Mouse (Mus musculus) lung, adult 18-20 months (tissue): ENCODE results near the gene Plp1.

ENCODE experiments used
- DNase-seq, 2 experiments: peaks; one replicate each; pipeline ENCODE4 v3.0.0; 2022; ENCODE audit warnings: mixed read lengths in 2 of 2

The Plp1 gene

GRCm38 (mm10) chrX:136822371-136822770 is at the start of gene Plp1:
Gene Plp1, plus strand, starts transcription at chrX:136822671.
- no peak for DNase-seq

DNA sequence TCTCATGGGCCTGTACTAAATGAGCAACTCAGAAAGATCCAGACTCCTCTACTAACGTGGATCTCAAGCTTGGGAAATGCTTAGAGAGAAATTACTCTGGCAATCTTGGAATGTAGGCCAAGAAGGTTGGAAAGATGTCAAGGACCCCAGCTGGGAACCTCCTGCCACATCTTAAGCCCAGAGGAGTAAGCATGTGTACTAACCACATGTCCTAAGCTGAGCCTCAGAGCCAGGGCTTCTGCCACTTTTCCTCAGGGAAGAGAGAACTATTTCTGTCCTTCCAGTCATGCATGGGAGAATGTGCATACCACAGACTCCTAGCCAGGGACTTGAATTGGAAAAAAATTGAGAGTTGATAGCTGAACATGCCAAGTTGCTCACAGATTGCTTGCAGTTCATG is 49.4 kb upstream of the Plp1 start:
- peak in 1 of 2 experiments; percentile 9 for DNase-seq

DNA sequence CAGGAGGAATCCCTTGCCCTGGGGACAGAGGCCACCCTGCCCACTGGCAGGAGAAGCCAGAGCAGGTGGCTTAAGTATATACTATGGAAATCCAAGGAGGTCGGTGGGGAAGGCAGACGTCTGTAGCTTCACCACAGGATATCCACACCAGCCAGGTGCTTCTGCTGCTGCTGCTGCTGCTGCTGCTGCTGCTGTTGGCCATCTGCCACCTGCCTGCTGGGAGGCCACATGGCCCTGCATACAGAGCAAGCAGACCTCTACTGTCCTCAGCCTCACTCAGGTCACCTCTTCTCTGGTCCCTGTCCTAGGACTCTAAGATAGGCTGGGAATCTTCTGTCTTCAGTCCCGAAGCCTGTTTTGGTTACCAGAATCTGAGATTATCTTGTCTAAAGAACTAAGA is 44.4 kb upstream of the Plp1 start:
- no peak for DNase-seq

- no peak for DNase-seq
Observed at GRCm38 (mm10) chrX:136779262-136779661, 43.2 kb upstream of the Plp1 start.

DNA sequence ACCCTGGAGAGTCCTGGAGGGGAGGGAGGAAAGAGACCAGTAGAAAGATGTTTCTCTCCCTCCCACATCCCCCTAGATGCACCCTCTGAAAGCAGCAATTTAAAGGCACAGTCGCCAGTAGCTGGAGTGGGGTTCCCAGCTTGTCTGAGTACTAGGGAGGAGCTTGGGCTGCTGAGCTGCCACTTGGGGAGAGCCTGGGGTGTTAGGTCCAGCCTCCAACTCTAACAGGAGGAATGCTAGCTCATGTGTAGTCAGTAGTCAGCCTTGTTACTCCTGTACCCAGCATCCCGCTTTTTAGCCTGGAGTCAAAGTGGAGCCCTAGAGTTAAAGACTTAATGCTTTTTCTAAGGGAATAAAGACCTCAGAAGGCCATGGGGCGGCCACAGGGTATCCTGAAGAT is 42.4 kb upstream of the Plp1 start, which contains the start of gene Glra4:
Glra4 (minus strand) TSS at position 101 of the 400 bp plus-strand sequence.
- DNase-seq = no peak

DNA sequence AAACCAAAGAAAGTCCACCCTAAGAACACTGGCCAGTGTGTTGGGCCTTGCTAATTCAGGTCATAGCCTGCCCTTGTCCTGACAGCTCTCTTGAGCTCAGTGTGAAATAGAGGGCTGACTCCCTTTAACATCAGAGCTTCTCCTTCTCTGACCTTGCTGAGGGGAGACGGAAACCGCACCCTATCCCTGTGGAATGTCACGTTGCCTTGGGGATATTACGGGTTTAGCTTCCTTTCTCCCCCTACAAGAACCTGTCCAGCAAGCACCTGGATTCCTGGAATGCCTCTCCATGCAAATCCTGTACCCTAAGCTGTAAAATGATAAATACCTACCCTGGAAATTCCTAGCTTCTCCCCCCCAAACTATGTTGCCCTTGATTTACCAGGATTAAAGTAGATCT is 33.0 kb upstream of the Plp1 start:
- peak in 1 of 2 experiments; percentile 1 for DNase-seq

DNA sequence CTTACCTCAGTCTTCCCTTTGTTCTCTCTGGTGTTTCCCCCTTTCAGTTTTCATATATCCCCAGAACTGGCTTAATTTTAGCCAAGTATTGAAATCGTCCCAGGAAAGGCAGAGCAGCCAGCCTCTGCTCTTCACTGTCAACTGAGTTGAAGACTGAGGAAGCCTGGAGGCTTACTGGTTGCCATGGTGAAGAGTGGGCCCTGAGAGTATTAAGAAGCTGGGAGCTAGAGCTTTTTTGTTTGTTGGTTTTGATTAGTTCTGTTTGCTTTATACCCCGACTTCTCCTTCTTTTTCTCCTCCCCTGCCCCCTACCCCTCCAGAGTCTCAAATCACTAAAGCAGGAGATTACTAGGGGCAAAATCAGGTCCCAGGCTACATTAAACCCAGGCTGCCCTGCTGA is 25.2 kb upstream of the Plp1 start:
- DNase-seq = no peak

GRCm38 (mm10) chrX:136819752-136820151 is 2.7 kb upstream of the Plp1 start:
- peak; percentile 2 to 12 for DNase-seq

DNA sequence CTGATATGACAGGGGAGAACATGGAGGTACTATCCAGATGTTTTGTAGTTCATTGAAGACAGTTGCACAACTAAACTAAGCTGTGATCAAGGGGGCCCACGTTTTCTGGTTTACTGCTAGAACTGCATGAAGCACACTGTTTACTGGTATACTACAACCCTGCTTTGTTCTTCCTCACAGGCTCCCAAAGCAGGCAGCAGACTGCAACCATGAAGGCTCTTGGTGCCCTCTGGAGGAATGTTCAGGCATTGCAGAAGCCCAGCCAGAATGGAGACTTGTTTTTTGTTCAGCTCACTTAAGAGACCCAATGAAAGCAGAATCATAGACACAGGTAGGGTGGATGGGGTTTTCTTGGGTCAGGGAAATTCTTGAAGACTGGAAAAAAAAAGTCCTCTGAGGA is 2.2 kb upstream of the Plp1 start:
- peak; percentile 50 to 56 for DNase-seq

DNA sequence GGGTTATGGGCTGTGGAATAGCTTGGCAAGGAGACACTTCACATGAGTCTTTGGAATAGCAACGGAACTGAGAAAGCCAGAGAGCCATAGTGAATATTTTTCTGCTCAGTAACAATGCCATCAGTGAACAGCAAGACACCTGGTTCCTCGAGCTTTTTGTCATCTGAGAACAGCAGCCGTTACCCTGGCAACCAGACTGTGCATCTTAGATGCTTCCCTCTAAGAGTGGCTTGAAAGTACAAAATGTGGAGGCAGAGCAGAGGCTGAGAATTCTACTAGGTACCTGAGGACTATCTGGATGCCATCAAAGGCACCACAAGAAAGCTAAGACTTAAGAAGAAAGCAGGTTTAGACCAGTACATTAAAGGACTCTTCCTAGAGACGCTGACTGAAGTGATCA is 2.5 kb downstream of the Plp1 start:
- DNase-seq = no peak

GRCm38 (mm10) chrX:136828610-136829009 is 6.1 kb downstream of the Plp1 start:
- no peak for DNase-seq

DNA sequence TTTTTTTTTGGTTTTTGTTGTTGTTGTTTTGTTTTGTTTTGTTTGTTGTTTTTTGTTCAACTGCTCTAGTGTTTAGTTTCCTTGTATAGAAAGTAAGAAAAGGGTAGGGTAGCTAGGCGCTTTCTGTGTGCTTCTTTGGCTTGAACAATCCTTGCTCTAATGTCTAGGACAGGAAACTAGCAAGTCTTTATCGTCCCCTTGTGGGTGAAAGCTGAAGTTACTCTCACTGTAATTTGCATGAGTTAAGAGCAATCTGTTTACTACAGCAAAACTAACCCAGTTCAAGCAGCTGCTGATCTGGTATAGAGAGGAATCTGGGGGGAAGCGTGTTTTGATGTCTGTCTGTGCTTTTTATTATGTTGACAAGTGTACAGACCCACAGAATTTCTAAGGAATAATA is 27.8 kb downstream of the Plp1 start:
- DNase-seq = no peak

- DNase-seq = no peak
Observed at GRCm38 (mm10) chrX:136868061-136869040, 45.9 kb downstream of the Plp1 start, which contains the start of gene Rab9b. Gene Rab9b, minus strand, starts transcription at chrX:136868755.
